Mouse (Mus musculus): ENCODE data around the gene Ip6k3. TPM values are rescaled to one million over a fixed set of nuclear protein-coding genes. Genes with fewer than 3 reads are reported as not detected.
A peak's percentile ranks its signal among the peaks of the same experiment; 100 is the strongest.

Ip6k3 gene
- polyA plus RNA-seq, 1 experiment from 2014 or later: 0.91 TPM

GRCm38 (mm10) chr17:27160905-27161304, 6.7 kb downstream of the Ip6k3 start:
- WGBS: 52% methylated on average over 4 of the region's 4 CpGs
- Histone ChIP-seq H3K9me3 (ENCODE audit: low read length) (no peaks in the 10 kb centered on the region), H3K9ac (replicated peaks; ENCODE audit: low read depth) (no peak overlapping the region), H3K27ac (ENCODE audit: low read length) (no peak overlapping the region), H3K4me3 (ENCODE audit: low read depth, low read length) (no peak overlapping the region), H3K4me2 (replicated peaks; ENCODE audit: low read depth, low read length) (no peak overlapping the region), H3K36me3 (ENCODE audit: insufficient read depth, low read length) (no peaks in the 10 kb centered on the region), H3K27me3 (replicated peaks; ENCODE audit: insufficient read depth, low read length) (no peaks in the 10 kb centered on the region), H3K4me1 (ENCODE audit: insufficient read depth, low read depth, low read length) (no peaks in the 10 kb centered on the region)
- TF ChIP-seq EP300 (IDR thresholded peaks at IDR 0.05): no peak
- no peak for TF ChIP-seq CTCF (IDR thresholded peaks at IDR 0.05)
- peak; percentile 57 for DNase-seq (ENCODE audit: low spot score)
- peak; percentile 59 for ATAC-seq

GRCm38 (mm10) chr17:27159169-27159568, 8.4 kb downstream of the Ip6k3 start:
- Histone ChIP-seq H3K4me2 (replicated peaks; ENCODE audit: low read depth, low read length) (no peak overlapping the region), H3K36me3 (ENCODE audit: insufficient read depth, low read length) (no peaks in the 10 kb centered on the region), H3K9ac (replicated peaks; ENCODE audit: low read depth) (no peak overlapping the region), H3K9me3 (ENCODE audit: low read length) (no peaks in the 10 kb centered on the region), H3K27ac (ENCODE audit: low read length) (no peak overlapping the region), H3K4me3 (ENCODE audit: low read depth, low read length) (no peak overlapping the region), H3K4me1 (ENCODE audit: insufficient read depth, low read depth, low read length) (no peaks in the 10 kb centered on the region), H3K27me3 (replicated peaks; ENCODE audit: insufficient read depth, low read length) (no peaks in the 10 kb centered on the region)
- ATAC-seq: no peak
- 67% methylated on average over 7 of the region's 7 CpGs for WGBS
- TF ChIP-seq CTCF (IDR thresholded peaks at IDR 0.05) (no peak), EP300 (IDR thresholded peaks at IDR 0.05) (no peak)
- DNase-seq (ENCODE audit: low spot score): no peak

DNA sequence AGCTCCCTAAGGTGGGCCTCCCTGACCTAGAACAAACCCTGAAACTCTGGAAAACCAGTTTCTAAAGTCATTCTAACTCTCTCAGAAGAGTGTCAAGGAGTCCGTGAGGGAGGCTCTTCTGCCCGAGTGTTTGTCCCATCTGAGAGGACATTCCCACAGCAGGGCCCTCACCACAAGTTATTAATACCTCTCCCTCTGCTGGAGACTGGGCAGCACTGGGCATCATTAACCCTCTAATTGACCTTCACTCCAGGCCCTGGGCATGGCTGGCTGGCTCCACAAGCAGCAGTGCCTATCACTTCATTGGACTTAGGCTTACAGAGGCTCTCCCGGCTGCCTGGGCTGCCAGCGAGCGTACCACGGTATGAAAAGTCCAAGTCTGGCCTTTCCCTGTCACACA, 9.2 kb downstream of the Ip6k3 start:
- H3K36me3 ChIP-seq (ENCODE audit: insufficient read depth, low read length): no peaks in the 10 kb centered on the region
- DNase-seq (ENCODE audit: low spot score) (no peak), ATAC-seq (no peak)
- WGBS: 73% methylated on average over 6 of the region's 6 CpGs
- no peak overlapping the region for H3K9ac ChIP-seq (replicated peaks; ENCODE audit: low read depth)
- H3K4me1 ChIP-seq (ENCODE audit: insufficient read depth, low read depth, low read length): no peaks in the 10 kb centered on the region
- no peaks in the 10 kb centered on the region for H3K9me3 ChIP-seq (ENCODE audit: low read length)
- no peak overlapping the region for H3K4me3 ChIP-seq (ENCODE audit: low read depth, low read length)
- H3K27me3 ChIP-seq (replicated peaks; ENCODE audit: insufficient read depth, low read length): no peaks in the 10 kb centered on the region
- H3K27ac ChIP-seq (ENCODE audit: low read length): no peak overlapping the region
- H3K4me2 ChIP-seq (replicated peaks; ENCODE audit: low read depth, low read length): no peak overlapping the region
- TF ChIP-seq CTCF (IDR thresholded peaks at IDR 0.05): no peak
- no peak for TF ChIP-seq EP300 (IDR thresholded peaks at IDR 0.05)

- WGBS: 78% methylated on average over 8 of the region's 8 CpGs
- Histone ChIP-seq H3K4me2 (replicated peaks; ENCODE audit: low read depth, low read length) (no peak overlapping the region), H3K27me3 (replicated peaks; ENCODE audit: insufficient read depth, low read length) (no peaks in the 10 kb centered on the region), H3K36me3 (ENCODE audit: insufficient read depth, low read length) (no peaks in the 10 kb centered on the region), H3K9me3 (ENCODE audit: low read length) (no peaks in the 10 kb centered on the region), H3K9ac (replicated peaks; ENCODE audit: low read depth) (no peak overlapping the region), H3K4me1 (ENCODE audit: insufficient read depth, low read depth, low read length) (no peaks in the 10 kb centered on the region), H3K4me3 (ENCODE audit: low read depth, low read length) (no peak overlapping the region), H3K27ac (ENCODE audit: low read length) (no peak overlapping the region)
- no peak for TF ChIP-seq CTCF (IDR thresholded peaks at IDR 0.05)
- DNase-seq (ENCODE audit: low spot score) (no peak), ATAC-seq (no peak)
Measured at GRCm38 (mm10) chr17:27155752-27156151, 11.8 kb downstream of the Ip6k3 start.

GRCm38 (mm10) chr17:27154881-27155280, 12.7 kb downstream of the Ip6k3 start:
- Histone ChIP-seq H3K4me1 (ENCODE audit: insufficient read depth, low read depth, low read length) (no peaks in the 10 kb centered on the region), H3K9ac (replicated peaks; ENCODE audit: low read depth) (no peak overlapping the region), H3K27me3 (replicated peaks; ENCODE audit: insufficient read depth, low read length) (no peaks in the 10 kb centered on the region), H3K27ac (ENCODE audit: low read length) (no peak overlapping the region), H3K9me3 (ENCODE audit: low read length) (no peaks in the 10 kb centered on the region), H3K4me2 (replicated peaks; ENCODE audit: low read depth, low read length) (no peak overlapping the region), H3K36me3 (ENCODE audit: insufficient read depth, low read length) (no peaks in the 10 kb centered on the region), H3K4me3 (ENCODE audit: low read depth, low read length) (no peak overlapping the region)
- DNase-seq (ENCODE audit: low spot score): no peak
- no peak for TF ChIP-seq EP300 (IDR thresholded peaks at IDR 0.05)
- TF ChIP-seq CTCF (IDR thresholded peaks at IDR 0.05): no peak
- WGBS: 76% methylated on average over 6 of the region's 6 CpGs
- ATAC-seq: no peak

- Histone ChIP-seq H3K9me3 (ENCODE audit: low read length) (no peaks in the 10 kb centered on the region), H3K4me3 (ENCODE audit: low read depth, low read length) (no peak overlapping the region), H3K9ac (replicated peaks; ENCODE audit: low read depth) (no peak overlapping the region), H3K27me3 (replicated peaks; ENCODE audit: insufficient read depth, low read length) (no peaks in the 10 kb centered on the region), H3K4me1 (ENCODE audit: insufficient read depth, low read depth, low read length) (no peaks in the 10 kb centered on the region), H3K4me2 (replicated peaks; ENCODE audit: low read depth, low read length) (no peak overlapping the region), H3K27ac (ENCODE audit: low read length) (no peak overlapping the region), H3K36me3 (ENCODE audit: insufficient read depth, low read length) (no peaks in the 10 kb centered on the region)
- TF ChIP-seq EP300 (IDR thresholded peaks at IDR 0.05): no peak
- TF ChIP-seq CTCF (IDR thresholded peaks at IDR 0.05): no peak
- no peak for DNase-seq (ENCODE audit: low spot score)
- ATAC-seq: no peak
- 88% methylated on average over 14 of the region's 14 CpGs for WGBS
Measured at GRCm38 (mm10) chr17:27154256-27154655, 13.3 kb downstream of the Ip6k3 start.

- H3K27me3 ChIP-seq (replicated peaks; ENCODE audit: insufficient read depth, low read length): no peaks in the 10 kb centered on the region
- H3K4me2 ChIP-seq (replicated peaks; ENCODE audit: low read depth, low read length): no peak overlapping the region
- no peak overlapping the region for H3K9ac ChIP-seq (replicated peaks; ENCODE audit: low read depth)
- H3K4me3 ChIP-seq (ENCODE audit: low read depth, low read length): no peak overlapping the region
- H3K36me3 ChIP-seq (ENCODE audit: insufficient read depth, low read length): no peaks in the 10 kb centered on the region
- H3K9me3 ChIP-seq (ENCODE audit: low read length): no peaks in the 10 kb centered on the region
- H3K27ac ChIP-seq (ENCODE audit: low read length): peak overlapping the region; percentile 51
- TF ChIP-seq CTCF (IDR thresholded peaks at IDR 0.05) (no peak), EP300 (IDR thresholded peaks at IDR 0.05) (no peak)
- DNase-seq (ENCODE audit: low spot score): peak; percentile 53
- H3K4me1 ChIP-seq (ENCODE audit: insufficient read depth, low read depth, low read length): no peaks in the 10 kb centered on the region
- WGBS: 19% methylated on average over 9 of the region's 9 CpGs
- ATAC-seq: peak; percentile 47
Measured at GRCm38 (mm10) chr17:27153773-27154193, 13.8 kb downstream of the Ip6k3 start.
